Mouse (Mus musculus): ENCODE results near the gene Hist2h2ac.
"Not testable (repeated sequence)": the region's sequence is repeated elsewhere in the genome, so short reads cannot be mapped to it uniquely, and the experiment has no call there.

The Hist2h2ac gene

GRCm38 (mm10) chr3:96248141-96249033 lies 27.7 kb upstream of the Hist2h2ac start:
- no peak for DNase-seq

- DNase-seq: no peak
These were observed 26.9 kb upstream of the Hist2h2ac start for GRCm38 (mm10) chr3:96247356-96248140.

DNA sequence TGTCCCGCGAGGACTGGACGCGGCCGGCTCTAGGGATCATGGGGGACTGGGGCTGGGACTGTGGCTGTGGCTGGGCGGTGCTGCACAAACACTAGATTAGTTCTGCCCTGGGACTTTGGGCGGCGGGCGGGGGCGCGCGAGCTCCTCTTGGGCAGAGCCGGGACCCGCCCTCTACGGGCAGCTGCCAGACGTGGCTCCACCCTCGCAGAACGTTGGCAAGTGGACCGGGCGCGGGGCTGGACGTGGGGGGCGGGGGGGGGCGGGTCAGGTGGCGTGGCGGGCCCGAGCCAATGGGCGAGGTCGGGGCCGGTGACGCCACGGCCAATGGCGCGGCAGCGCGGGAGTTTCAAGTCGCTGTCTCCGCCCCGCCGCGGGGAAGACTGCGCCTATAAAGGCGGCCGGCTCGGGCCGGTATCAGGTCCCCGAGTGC lies 25.8 kb upstream of the Hist2h2ac start, which contains the start of gene Hist2h3c1:
Hist2h3c1 (plus strand) TSS at position 259 of the 430 bp plus-strand sequence.
- not testable (repeated sequence) for DNase-seq

- not testable (repeated sequence) for DNase-seq
These were observed 25.3 kb upstream of the Hist2h2ac start for GRCm38 (mm10) chr3:96246018-96246417.

GRCm38 (mm10) chr3:96245003-96245886 lies 24.6 kb upstream of the Hist2h2ac start, which contains the start of gene Hist2h2aa1:
Gene Hist2h2aa1, plus strand, starts transcription at chr3:96245497.
- DNase-seq: peak; percentile 82 to 93

GRCm38 (mm10) chr3:96243921-96244572 lies 23.4 kb upstream of the Hist2h2ac start:
- DNase-seq: peak in 1 of 2 experiments; percentile 61

- DNase-seq: no peak
These were observed 20.1 kb upstream of the Hist2h2ac start for GRCm38 (mm10) chr3:96240799-96241197.

GRCm38 (mm10) chr3:96239949-96240798 lies 19.5 kb upstream of the Hist2h2ac start, which contains the start of gene Hist2h2aa2:
Gene Hist2h2aa2, minus strand, starts transcription at chr3:96240276.
- DNase-seq: peak; percentile 96 to 97

GRCm38 (mm10) chr3:96238954-96239793 lies 18.5 kb upstream of the Hist2h2ac start, which contains the start of gene Hist2h3c2:
Gene Hist2h3c2, minus strand, starts transcription at chr3:96239127.
- peak in 1 of 2 experiments; percentile 73 for DNase-seq

DNA sequence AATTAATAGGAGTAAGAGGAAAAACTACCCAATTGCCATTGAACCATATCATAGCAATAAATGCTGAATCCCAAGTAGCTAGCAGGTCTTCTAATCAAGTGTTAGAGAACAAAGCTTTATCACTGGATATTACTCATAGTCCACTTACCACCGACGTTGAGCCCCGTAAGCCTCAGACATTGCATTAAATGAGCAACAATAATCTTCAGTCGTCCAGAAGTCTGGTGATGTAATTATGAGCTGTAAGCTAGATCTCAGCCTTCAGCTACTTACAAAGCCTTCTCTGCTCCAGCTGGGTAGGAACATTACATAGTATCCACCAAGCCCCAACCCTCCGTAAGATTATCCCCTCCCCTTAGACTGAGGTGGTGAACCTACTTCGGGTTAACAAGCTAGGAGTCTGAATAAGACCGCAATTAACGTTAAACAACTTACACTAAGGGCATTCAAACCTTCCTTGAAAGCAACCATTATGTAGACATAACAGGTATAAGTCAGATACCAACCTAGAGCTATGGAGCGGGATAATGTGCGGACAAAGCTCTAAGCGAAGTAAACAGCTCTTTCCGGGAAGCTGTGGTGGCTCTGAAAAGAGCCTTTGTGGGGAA lies 17.3 kb upstream of the Hist2h2ac start:
- no peak for DNase-seq

DNA sequence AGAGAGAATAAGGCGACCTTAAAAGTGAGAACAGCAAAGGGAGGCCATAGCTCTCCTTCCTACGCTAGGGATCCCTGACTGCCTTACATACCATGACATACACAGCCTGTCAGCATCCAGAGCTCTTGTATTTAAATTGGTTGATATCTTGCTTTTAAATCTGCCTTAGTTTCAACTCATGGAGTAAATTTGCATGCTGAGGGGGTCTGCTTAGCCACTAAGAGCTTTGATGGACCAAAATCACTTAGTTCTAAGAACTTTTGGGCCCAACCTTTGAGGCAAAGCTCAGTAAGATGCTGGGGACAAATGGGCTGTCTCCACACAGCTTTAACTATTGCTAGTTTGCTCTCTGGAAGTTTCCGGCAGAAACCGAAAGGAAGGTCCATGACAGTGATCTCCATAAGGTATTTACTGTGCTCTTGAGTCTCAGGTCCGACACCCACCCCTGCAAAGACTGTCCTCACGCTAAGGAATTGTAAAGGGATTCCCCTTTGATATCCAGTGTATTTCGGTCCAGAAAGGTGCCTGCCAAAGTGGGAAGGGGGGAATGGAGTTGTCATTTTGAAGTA lies 16.7 kb upstream of the Hist2h2ac start:
- DNase-seq: no peak

DNA sequence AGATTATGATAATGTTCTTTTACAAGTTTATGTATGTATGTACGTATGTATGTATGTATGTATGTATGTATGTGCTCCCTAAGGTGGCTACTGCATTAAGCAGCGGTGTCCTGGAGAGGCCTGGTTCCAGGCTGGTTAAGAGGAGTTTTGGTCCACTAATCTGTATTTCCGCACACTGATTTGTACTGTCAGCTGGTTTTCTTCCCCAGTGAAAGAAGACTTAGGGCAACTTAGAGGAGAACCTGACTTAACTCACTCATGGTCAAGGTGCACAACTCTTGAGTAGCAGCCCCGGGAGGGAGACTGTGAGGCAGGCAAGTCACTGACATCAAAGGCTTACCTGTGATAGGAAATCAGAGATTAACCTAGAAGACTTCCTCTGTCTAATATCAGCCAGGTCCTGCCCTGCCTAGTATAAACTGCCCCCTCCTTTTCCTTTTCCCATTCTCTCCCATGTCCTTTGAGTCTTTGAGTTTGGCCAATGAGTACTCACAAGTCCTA lies 16.2 kb upstream of the Hist2h2ac start:
- no peak for DNase-seq

GRCm38 (mm10) chr3:96235836-96236235 lies 15.2 kb upstream of the Hist2h2ac start:
- DNase-seq: no peak

- DNase-seq: no peak
These were observed 14.2 kb upstream of the Hist2h2ac start for GRCm38 (mm10) chr3:96234914-96235313.

DNA sequence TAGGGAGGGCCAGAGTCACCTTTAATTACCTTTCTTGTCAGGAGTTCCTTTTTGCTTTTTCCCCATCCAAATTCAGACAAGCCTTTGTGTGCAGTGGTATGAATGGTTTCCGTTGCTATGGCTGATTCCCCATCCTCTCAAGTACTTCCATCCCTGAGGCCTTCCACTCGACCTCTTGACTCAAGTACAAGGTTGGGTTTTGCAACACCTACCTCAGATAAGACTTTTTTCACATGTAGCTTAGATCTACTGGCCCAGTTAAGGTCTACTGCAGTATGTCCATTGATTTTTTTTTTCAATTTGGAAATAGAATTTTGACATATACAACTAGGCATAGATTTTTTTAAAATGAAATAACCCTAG lies 11.1 kb upstream of the Hist2h2ac start:
- no peak for DNase-seq

- no peak for DNase-seq
These were observed 10.5 kb upstream of the Hist2h2ac start for GRCm38 (mm10) chr3:96230910-96231757.

GRCm38 (mm10) chr3:96230404-96230803 lies 9.7 kb upstream of the Hist2h2ac start:
- DNase-seq: no peak

GRCm38 (mm10) chr3:96228828-96229227 lies 8.1 kb upstream of the Hist2h2ac start:
- no peak for DNase-seq
